Mouse (Mus musculus): ENCODE data around the gene Dlx1. TPM values are rescaled to one million over a fixed set of nuclear protein-coding genes. Genes with fewer than 3 reads are reported as not detected.
A peak's percentile ranks its signal among the peaks of the same experiment; 100 is the strongest.

Gene Dlx1
- 8.3 and 10.1 TPM in 2 replicates for polyA plus RNA-seq (2016; fragmentation: Nextera tagmentation; extraction: Ambion mirVana)

DNA sequence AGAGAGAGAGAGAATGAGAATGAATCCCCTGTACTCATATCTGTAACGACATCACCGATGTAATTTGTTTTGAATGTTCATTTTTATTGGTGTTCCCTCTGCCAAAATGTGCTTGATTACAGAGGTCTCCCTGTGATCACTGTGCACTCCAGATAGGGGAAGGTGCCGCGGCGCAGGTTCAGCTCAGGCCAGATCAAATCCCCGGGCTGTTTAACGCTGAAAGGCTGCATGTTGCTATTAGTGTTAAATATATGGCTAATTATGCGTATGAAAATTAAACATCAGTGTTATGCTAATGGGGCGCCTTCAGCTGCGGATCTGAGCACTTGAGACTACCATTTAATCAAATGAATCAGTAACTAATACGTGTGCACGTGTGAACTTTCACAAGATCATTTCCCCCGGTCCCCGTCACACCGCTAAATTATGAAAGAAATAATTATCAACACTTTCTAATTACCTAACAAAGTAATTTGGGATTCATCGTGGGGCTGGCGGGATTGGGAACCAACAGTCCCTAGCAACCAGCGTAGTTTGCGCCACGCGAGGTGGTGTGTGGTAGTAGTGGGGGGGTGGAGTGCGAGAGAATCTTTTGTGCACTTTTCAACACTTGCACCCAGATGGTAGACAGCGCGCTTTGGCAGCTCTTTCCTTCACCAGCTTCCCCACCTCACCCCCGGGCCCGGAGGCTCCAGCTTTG is at the start of gene Dlx1:
Gene Dlx1, plus strand, starts transcription at position 100 of the 700 bp plus-strand sequence.
- no peak for ATAC-seq (ENCODE audit: low FRiP score)
- peaks cover 14% of the 10 kb centered on the region for H3K4me1 ChIP-seq
- peaks cover 97% of the 10 kb centered on the region for H3K27me3 ChIP-seq
- no peaks in the 10 kb centered on the region for H3K36me3 ChIP-seq
- H3K9ac ChIP-seq = peak within 1 kb of the TSS; percentile 44
- peak within 1 kb of the TSS; percentile 76 for H3K4me2 ChIP-seq (replicated peaks)
- WGBS = 2% methylated on average over 26 of the region's 26 CpGs
- peak within 1 kb of the TSS; percentile 36; the same call in 1 of the 2 replicates for H3K27ac ChIP-seq
- peak within 1 kb of the TSS; percentile 41 for H3K4me3 ChIP-seq
- H3K9me3 ChIP-seq (replicated peaks) = no peaks in the 10 kb centered on the region

DNA sequence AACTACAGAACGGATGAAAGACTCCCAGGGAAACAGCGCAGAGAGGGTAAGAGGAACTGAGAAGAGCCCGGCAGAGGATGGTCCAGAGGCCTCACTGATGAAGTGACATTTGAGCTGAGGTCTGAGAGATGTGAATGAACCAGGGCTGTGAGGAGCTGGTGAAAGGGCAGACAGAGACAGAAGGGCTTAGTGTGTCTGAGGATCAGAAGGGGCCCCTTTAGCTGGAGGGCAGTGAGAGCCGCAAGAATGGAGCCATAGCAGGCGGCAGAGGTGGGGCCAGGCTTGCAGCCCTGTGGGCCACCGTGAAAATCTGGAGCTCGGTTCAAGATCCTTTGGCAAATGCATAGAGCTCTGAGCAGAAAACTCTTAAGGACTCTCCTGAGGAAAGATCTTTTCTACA is 48.0 kb upstream of the Dlx1 start:
- H3K27ac ChIP-seq = no peak overlapping the region
- H3K9ac ChIP-seq = 0 out of 2 replicates have a peak overlapping the region, but pooled peaks have one; percentile 32
- H3K27me3 ChIP-seq = no peaks in the 10 kb centered on the region
- H3K36me3 ChIP-seq = no peaks in the 10 kb centered on the region
- H3K9me3 ChIP-seq (replicated peaks) = no peaks in the 10 kb centered on the region
- no peak for ATAC-seq (ENCODE audit: low FRiP score)
- H3K4me1 ChIP-seq = peaks cover 11% of the 10 kb centered on the region
- no peak overlapping the region for H3K4me3 ChIP-seq
- WGBS = 5% methylated on average over 7 of the region's 7 CpGs
- peak overlapping the region; percentile 25 for H3K4me2 ChIP-seq (replicated peaks)

- Histone ChIP-seq H3K27me3 (no peaks in the 10 kb centered on the region), H3K9ac (no peak overlapping the region), H3K4me2 (replicated peaks) (no peak overlapping the region), H3K4me1 (peaks cover 11% of the 10 kb centered on the region), H3K9me3 (replicated peaks) (no peaks in the 10 kb centered on the region), H3K4me3 (no peak overlapping the region), H3K36me3 (no peaks in the 10 kb centered on the region), H3K27ac (no peak overlapping the region)
- no peak for ATAC-seq (ENCODE audit: low FRiP score)
- WGBS = 83% methylated on average over 6 of the region's 6 CpGs
Observed at GRCm38 (mm10) chr2:71481825-71482224, 46.1 kb upstream of the Dlx1 start.

GRCm38 (mm10) chr2:71483046-71483716 is 44.7 kb upstream of the Dlx1 start:
- Histone ChIP-seq H3K9ac (no peak overlapping the region), H3K27me3 (no peaks in the 10 kb centered on the region), H3K9me3 (replicated peaks) (no peaks in the 10 kb centered on the region), H3K4me3 (no peak overlapping the region), H3K4me2 (replicated peaks) (no peak overlapping the region), H3K4me1 (peaks cover 11% of the 10 kb centered on the region), H3K36me3 (no peaks in the 10 kb centered on the region), H3K27ac (no peak overlapping the region)
- no peak for ATAC-seq (ENCODE audit: low FRiP score)
- 67% methylated on average over 10 of the region's 10 CpGs for WGBS

DNA sequence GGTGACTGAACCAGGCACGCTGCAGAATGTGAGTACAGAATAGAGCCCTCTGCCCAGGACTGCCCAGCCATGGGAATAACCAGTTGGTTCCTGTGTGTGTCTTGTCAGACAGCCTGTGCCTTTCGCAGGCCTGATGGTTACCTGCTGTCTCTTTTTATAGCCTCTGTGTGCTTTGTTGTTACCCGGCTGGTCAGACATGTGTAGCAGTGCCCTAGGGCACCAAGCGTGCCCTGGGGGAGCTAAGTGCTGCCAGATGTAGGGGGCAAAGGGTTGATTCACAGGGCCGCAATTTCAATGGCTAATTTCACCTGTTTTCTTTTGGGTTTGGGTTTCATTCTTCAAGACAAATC is 44.2 kb upstream of the Dlx1 start:
- H3K27me3 ChIP-seq = no peaks in the 10 kb centered on the region
- peaks cover 11% of the 10 kb centered on the region for H3K4me1 ChIP-seq
- no peak for ATAC-seq (ENCODE audit: low FRiP score)
- H3K4me3 ChIP-seq = no peak overlapping the region
- H3K4me2 ChIP-seq (replicated peaks) = no peak overlapping the region
- H3K9ac ChIP-seq = no peak overlapping the region
- WGBS = 31% methylated on average over 5 of the region's 5 CpGs
- H3K27ac ChIP-seq = no peak overlapping the region
- no peaks in the 10 kb centered on the region for H3K9me3 ChIP-seq (replicated peaks)
- H3K36me3 ChIP-seq = no peaks in the 10 kb centered on the region

DNA sequence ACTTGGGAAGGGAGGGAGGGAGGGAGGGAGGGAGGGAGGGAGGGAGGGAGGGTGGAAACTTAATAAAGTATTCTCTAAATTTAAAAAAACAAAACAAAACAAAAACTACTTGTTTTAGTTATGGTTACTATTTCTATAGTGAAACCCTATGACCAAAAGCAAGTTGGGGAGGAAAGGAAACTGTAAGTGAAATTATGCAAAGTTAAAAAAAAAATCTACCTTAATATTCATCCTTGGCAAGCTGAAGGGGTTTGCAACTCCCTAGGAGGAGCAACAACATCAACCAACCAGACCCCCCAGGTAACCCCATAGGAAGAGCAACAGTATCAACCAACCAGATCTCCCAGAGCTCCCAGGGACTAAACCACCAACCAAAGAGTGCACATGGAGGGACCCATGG is 36.6 kb upstream of the Dlx1 start:
- Histone ChIP-seq H3K27me3 (no peaks in the 10 kb centered on the region), H3K9me3 (replicated peaks) (no peaks in the 10 kb centered on the region), H3K4me2 (replicated peaks) (no peak overlapping the region), H3K4me1 (peaks cover 12% of the 10 kb centered on the region), H3K9ac (no peak overlapping the region), H3K27ac (no peak overlapping the region), H3K36me3 (no peaks in the 10 kb centered on the region), H3K4me3 (no peak overlapping the region)
- ATAC-seq (ENCODE audit: low FRiP score) = no peak

DNA sequence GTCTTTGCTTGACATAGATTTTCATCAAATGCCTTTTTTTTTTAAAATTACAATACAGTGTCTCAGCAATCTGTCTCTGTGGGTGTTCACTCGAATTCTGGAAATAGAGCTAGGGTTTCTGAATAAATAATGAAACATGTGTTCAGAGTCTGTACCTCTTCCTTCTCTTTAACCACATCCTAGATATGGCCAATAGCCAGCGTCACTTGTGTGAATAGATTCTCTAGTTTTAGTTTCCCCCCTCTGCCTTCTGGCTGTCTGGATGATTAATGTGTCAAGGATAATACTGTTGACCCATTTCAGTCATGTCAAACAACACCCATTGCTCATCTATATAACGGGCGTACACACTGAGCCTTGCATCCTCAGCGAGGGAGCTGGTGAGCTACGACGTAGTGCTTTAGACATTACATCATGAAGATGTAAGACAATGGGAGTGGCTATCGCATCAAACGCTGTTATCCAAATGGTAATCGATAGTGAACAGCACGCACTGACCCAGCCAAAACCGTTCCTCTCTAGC is 34.7 kb upstream of the Dlx1 start:
- H3K9ac ChIP-seq = no peak overlapping the region
- no peak overlapping the region for H3K27ac ChIP-seq
- peaks cover 12% of the 10 kb centered on the region for H3K4me1 ChIP-seq
- ATAC-seq (ENCODE audit: low FRiP score) = no peak
- H3K9me3 ChIP-seq (replicated peaks) = no peaks in the 10 kb centered on the region
- H3K4me3 ChIP-seq = no peak overlapping the region
- H3K4me2 ChIP-seq (replicated peaks) = no peak overlapping the region
- 59% methylated on average over 12 of the region's 12 CpGs for WGBS
- H3K36me3 ChIP-seq = no peaks in the 10 kb centered on the region
- H3K27me3 ChIP-seq = no peaks in the 10 kb centered on the region

- H3K9me3 ChIP-seq (replicated peaks) = no peaks in the 10 kb centered on the region
- H3K9ac ChIP-seq = no peak overlapping the region
- H3K36me3 ChIP-seq = no peaks in the 10 kb centered on the region
- H3K27ac ChIP-seq = no peak overlapping the region
- H3K4me1 ChIP-seq = peaks cover 16% of the 10 kb centered on the region
- WGBS = 50% methylated on average over 10 of the region's 10 CpGs
- no peak overlapping the region for H3K4me3 ChIP-seq
- no peak for ATAC-seq (ENCODE audit: low FRiP score)
- H3K4me2 ChIP-seq (replicated peaks) = no peak overlapping the region
- H3K27me3 ChIP-seq = no peaks in the 10 kb centered on the region
Observed at GRCm38 (mm10) chr2:71494503-71494902, 33.4 kb upstream of the Dlx1 start.

DNA sequence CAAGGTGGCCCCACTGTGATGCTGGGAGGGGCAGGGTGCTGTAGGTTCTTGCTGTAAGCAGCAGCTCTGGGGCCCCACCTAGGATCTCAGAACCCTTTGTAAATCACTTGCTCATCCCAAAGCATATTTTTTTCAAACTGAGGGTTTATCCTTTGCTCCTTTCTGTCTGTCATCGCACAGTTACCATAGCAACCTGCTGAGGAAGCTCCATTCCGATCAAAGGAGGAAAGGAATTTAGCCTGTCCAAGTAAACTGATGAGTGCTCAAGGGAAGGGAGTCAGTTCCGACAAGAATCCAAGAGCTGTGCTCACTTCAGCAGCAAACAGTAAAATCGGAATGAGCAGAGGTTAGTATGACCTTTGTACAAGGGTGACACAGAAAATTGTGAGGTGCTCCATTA is 32.9 kb upstream of the Dlx1 start:
- ATAC-seq (ENCODE audit: low FRiP score) = no peak
- Histone ChIP-seq H3K4me3 (no peak overlapping the region), H3K4me1 (peaks cover 19% of the 10 kb centered on the region), H3K27me3 (no peaks in the 10 kb centered on the region), H3K9me3 (replicated peaks) (no peaks in the 10 kb centered on the region), H3K9ac (no peak overlapping the region), H3K36me3 (no peaks in the 10 kb centered on the region), H3K4me2 (replicated peaks) (no peak overlapping the region), H3K27ac (no peak overlapping the region)
- WGBS = 19% methylated on average over 4 of the region's 4 CpGs

- H3K36me3 ChIP-seq = no peaks in the 10 kb centered on the region
- H3K9ac ChIP-seq = no peak overlapping the region
- peaks cover 19% of the 10 kb centered on the region for H3K4me1 ChIP-seq
- H3K4me3 ChIP-seq = no peak overlapping the region
- ATAC-seq (ENCODE audit: low FRiP score) = no peak
- H3K4me2 ChIP-seq (replicated peaks) = no peak overlapping the region
- H3K27me3 ChIP-seq = no peaks in the 10 kb centered on the region
- WGBS = 57% methylated on average over 5 of the region's 5 CpGs
- no peak overlapping the region for H3K27ac ChIP-seq
- H3K9me3 ChIP-seq (replicated peaks) = no peaks in the 10 kb centered on the region
Observed at GRCm38 (mm10) chr2:71497175-71497574, 30.7 kb upstream of the Dlx1 start.

DNA sequence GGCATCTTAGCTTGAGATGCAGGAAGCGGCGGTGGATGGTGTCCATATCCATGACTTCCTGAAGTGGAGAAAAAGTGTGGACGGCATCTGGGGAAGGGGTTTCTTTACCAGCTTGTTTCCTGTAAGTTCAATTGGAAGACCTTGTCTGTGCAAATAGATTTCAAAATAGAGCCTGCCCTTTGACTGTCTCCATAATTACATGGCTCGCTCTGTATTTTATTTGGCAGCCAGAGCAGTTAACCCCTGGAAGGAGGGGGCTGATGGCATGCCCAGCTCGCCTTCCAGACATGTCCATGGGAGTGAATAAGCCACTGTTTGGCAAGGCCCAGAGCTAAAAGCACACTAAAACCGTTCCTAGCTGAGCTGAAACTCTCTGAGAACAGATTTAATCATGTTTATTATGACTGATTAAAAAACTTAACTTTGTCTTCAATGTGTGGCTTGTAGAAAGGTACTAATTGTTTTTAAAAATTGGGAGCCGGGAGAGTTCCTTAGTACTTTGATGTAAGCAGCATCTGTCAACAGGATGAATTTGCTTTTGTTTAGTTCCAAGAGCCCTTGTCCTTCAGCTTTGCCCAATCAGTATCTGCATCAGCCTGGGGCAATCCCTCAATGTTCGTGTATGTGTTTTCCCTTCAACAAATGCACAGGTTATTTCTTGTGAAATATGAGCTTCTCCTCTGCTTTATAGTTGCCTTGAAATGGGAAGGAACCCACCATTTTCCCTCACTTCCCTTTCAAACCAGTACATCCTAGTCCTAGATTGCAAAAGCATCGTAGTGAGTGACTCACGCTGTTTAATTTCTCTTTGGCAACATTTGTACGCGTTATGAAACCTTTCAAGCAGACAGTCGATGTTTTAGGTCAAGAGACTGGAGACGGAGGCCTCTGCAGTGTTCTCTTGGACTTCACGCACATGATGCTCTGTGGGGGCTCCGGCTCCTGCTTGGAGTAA is 28.4 kb upstream of the Dlx1 start:
- no peak for ATAC-seq (ENCODE audit: low FRiP score)
- Histone ChIP-seq H3K4me2 (replicated peaks) (no peak overlapping the region), H3K9ac (no peak overlapping the region), H3K4me3 (no peak overlapping the region), H3K36me3 (no peaks in the 10 kb centered on the region), H3K27ac (no peak overlapping the region), H3K27me3 (no peaks in the 10 kb centered on the region), H3K9me3 (replicated peaks) (no peaks in the 10 kb centered on the region), H3K4me1 (peaks cover 12% of the 10 kb centered on the region)
- WGBS = 65% methylated on average over 16 of the region's 16 CpGs

- ATAC-seq (ENCODE audit: low FRiP score) = no peak
- H3K36me3 ChIP-seq = no peaks in the 10 kb centered on the region
- H3K4me2 ChIP-seq (replicated peaks) = no peak overlapping the region
- H3K4me3 ChIP-seq = no peak overlapping the region
- 0 out of 2 replicates have a peak, but pooled peaks cover 3% of the 10 kb centered on the region for H3K4me1 ChIP-seq
- no peaks in the 10 kb centered on the region for H3K27me3 ChIP-seq
- no peaks in the 10 kb centered on the region for H3K9me3 ChIP-seq (replicated peaks)
- 84% methylated on average over 9 of the region's 9 CpGs for WGBS
- H3K27ac ChIP-seq = no peak overlapping the region
- no peak overlapping the region for H3K9ac ChIP-seq
Observed at GRCm38 (mm10) chr2:71504852-71505251, 23.1 kb upstream of the Dlx1 start.
